Mouse (Mus musculus) MEL (cell line): ENCODE results near the gene 4930447C04Rik. TPM values are rescaled to one million over a fixed set of nuclear protein-coding genes. Genes with fewer than 3 reads are reported as not detected.

ENCODE experiments used
- DNase-seq: peaks from one replicate; pipeline ENCODE4 v3.0.0; 2011; ENCODE audit warnings: low read depth, low spot score
- H3K27ac ChIP-seq: 2 replicates; pipeline ENCODE4 v1.5.1; 2012; ENCODE audit warnings: low read depth, mild to moderate bottlenecking, control low read depth, low read length, moderate library complexity; ENCODE audit not compliant: control insufficient read depth
- H3K27me3 ChIP-seq, 2 experiments: fragments of 150-350 bp in 1 of 2; sonication (generic) in 1 of 2; 2 replicates each; pipeline ENCODE4 v1.6.1; 2012; ENCODE audit warnings: low read length in 2 of 2, mild to moderate bottlenecking in 2 of 2, improper control_type of control experiment in 1 of 2, moderate library complexity in 1 of 2; ENCODE audit not compliant: insufficient read depth in 2 of 2, control insufficient read depth in 1 of 2
- H3K36me3 ChIP-seq, 2 experiments: 2 replicates each; pipeline ENCODE4 v1.6.1; 2012 to 2014; ENCODE audit warnings: low read length in 2 of 2, improper control_type of control experiment in 1 of 2, inconsistent platforms in 1 of 2, mild to moderate bottlenecking in 1 of 2; ENCODE audit not compliant: insufficient read depth in 2 of 2, control insufficient read depth in 1 of 2
- H3K4me1 ChIP-seq, 2 experiments: fragments of 150-350 bp in 1 of 2; sonication (generic) in 1 of 2; 2 replicates each; pipeline ENCODE4 v1.6.1; 2012; ENCODE audit warnings: low read length in 2 of 2, improper control_type of control experiment in 1 of 2, mild to moderate bottlenecking in 1 of 2; ENCODE audit not compliant: insufficient read depth in 2 of 2, control insufficient read depth in 1 of 2
- H3K4me3 ChIP-seq, 2 experiments: fragments of 150-350 bp in 1 of 2; sonication (generic) in 1 of 2; 2 replicates each; pipeline ENCODE4 v1.5.1; 2012; ENCODE audit warnings: low read depth in 2 of 2, low read length in 2 of 2, mild to moderate bottlenecking in 2 of 2, moderate library complexity in 2 of 2, control low read depth in 1 of 2, improper control_type of control experiment in 1 of 2; ENCODE audit not compliant: control insufficient read depth in 1 of 2, insufficient read depth in 1 of 2
- H3K79me2 ChIP-seq: 2 replicates; pipeline ENCODE4 v1.6.1; 2012; ENCODE audit warnings: mild to moderate bottlenecking, low read length, moderate library complexity; ENCODE audit not compliant: control insufficient read depth, poor library complexity, insufficient read depth
- H3K9ac ChIP-seq: 2 replicates; pipeline ENCODE4 v1.6.1; 2012; ENCODE audit warnings: low read depth, mild to moderate bottlenecking, control low read depth, low read length, moderate library complexity; ENCODE audit not compliant: control insufficient read depth, poor library complexity, severe bottlenecking
- H3K9me3 ChIP-seq: fragments of 150-350 bp; sonication (generic); replicated peaks from 2 replicates; pipeline ENCODE4 v1.6.1; 2012; ENCODE audit warnings: mild to moderate bottlenecking, low read length, improper control_type of control experiment, moderate library complexity; ENCODE audit not compliant: insufficient read depth
- CHD2 ChIP-seq: IDR thresholded peaks from 2 replicates; pipeline ENCODE4 v1.6.1; 2011; ENCODE audit warnings: low read length, improper control_type of control experiment
- CTCF ChIP-seq, 3 experiments: IDR thresholded peaks in 2 of 3; conservative IDR thresholded peaks in 1 of 3; 2 replicates each; pipeline ENCODE4 v1.5.1; 2011 to 2012; ENCODE audit warnings: low read length in 3 of 3, low read depth in 2 of 3, mild to moderate bottlenecking in 2 of 3, improper control_type of control experiment in 1 of 3, inconsistent platforms in 1 of 3, mixed read lengths in 1 of 3, moderate library complexity in 1 of 3; ENCODE audit not compliant: control insufficient read depth in 1 of 3, insufficient read depth in 1 of 3, poor library complexity in 1 of 3, severe bottlenecking in 1 of 3
- E2F4 ChIP-seq: IDR thresholded peaks from 2 replicates; pipeline ENCODE4 v1.6.1; 2011; ENCODE audit warnings: low read depth, low read length, improper control_type of control experiment, borderline replicate concordance
- GABPA ChIP-seq: IDR thresholded peaks from 2 replicates; pipeline ENCODE4 v1.6.1; 2012; ENCODE audit warnings: low read depth, mild to moderate bottlenecking, inconsistent platforms, low read length, improper control_type of control experiment, moderate library complexity
- GATA1 ChIP-seq: IDR thresholded peaks from 2 replicates; pipeline ENCODE4 v1.6.1; 2011; ENCODE audit warnings: low read depth, low read length, improper control_type of control experiment
- HCFC1 ChIP-seq: IDR thresholded peaks from 2 replicates; pipeline ENCODE4 v1.6.1; 2012; ENCODE audit warnings: low read depth, mild to moderate bottlenecking, inconsistent platforms, low read length, improper control_type of control experiment, moderate library complexity
- JUND ChIP-seq: IDR thresholded peaks from 2 replicates; pipeline ENCODE4 v1.6.1; 2011; ENCODE audit warnings: low read depth, mild to moderate bottlenecking, improper control_type of control experiment, low read length
- KAT2A ChIP-seq: conservative IDR thresholded peaks from 2 replicates; pipeline ENCODE4 v1.6.1; 2012; ENCODE audit warnings: low read depth, low read length, improper control_type of control experiment, inconsistent platforms
- MAFK ChIP-seq: IDR thresholded peaks from 2 replicates; pipeline ENCODE4 v1.6.1; 2011; ENCODE audit warnings: low read depth, mild to moderate bottlenecking, low read length, improper control_type of control experiment, borderline replicate concordance
- MAX ChIP-seq: IDR thresholded peaks from 2 replicates; pipeline ENCODE4 v1.6.1; 2011; ENCODE audit warnings: low read length, improper control_type of control experiment
- MEF2A ChIP-seq: IDR thresholded peaks from 2 replicates; pipeline ENCODE4 v1.6.1; 2014; ENCODE audit warnings: low read depth, mild to moderate bottlenecking, inconsistent platforms, low read length, improper control_type of control experiment; ENCODE audit not compliant: poor library complexity, insufficient replicate concordance, severe bottlenecking; ENCODE audit errors: extremely low read depth
- MYB ChIP-seq: IDR thresholded peaks from 2 replicates; pipeline ENCODE4 v1.6.1; 2011; ENCODE audit warnings: mild to moderate bottlenecking, low read depth, low read length, improper control_type of control experiment
- NRF1 ChIP-seq: IDR thresholded peaks from 2 replicates; pipeline ENCODE4 v1.6.1; 2014; ENCODE audit warnings: low read depth, mild to moderate bottlenecking, inconsistent platforms, low read length, improper control_type of control experiment, moderate library complexity; ENCODE audit not compliant: poor library complexity, insufficient read depth, severe bottlenecking
- POLR2A ChIP-seq, 2 experiments: IDR thresholded peaks; 2 replicates each; pipeline ENCODE4 v1.6.1; 2011 to 2012; ENCODE audit warnings: low read length in 2 of 2, mild to moderate bottlenecking in 2 of 2, control low read depth in 1 of 2, improper control_type of control experiment in 1 of 2, low read depth in 1 of 2, moderate library complexity in 1 of 2; ENCODE audit not compliant: control insufficient read depth in 1 of 2, insufficient read depth in 1 of 2, poor library complexity in 1 of 2
- POLR2AphosphoS5 ChIP-seq: IDR thresholded peaks from 2 replicates; pipeline ENCODE4 v1.6.1; 2012; ENCODE audit warnings: low read depth, borderline replicate concordance, mild to moderate bottlenecking, inconsistent platforms, low read length, moderate library complexity, mixed read lengths
- RAD21 ChIP-seq: IDR thresholded peaks from 2 replicates; pipeline ENCODE4 v1.6.1; 2011; ENCODE audit warnings: mild to moderate bottlenecking, low read depth, low read length, improper control_type of control experiment
- RCOR1 ChIP-seq: IDR thresholded peaks from 2 replicates; pipeline ENCODE4 v1.6.1; 2012; ENCODE audit warnings: low read depth, mild to moderate bottlenecking, inconsistent platforms, low read length, improper control_type of control experiment
- SIN3A ChIP-seq: IDR thresholded peaks from 2 replicates; pipeline ENCODE4 v1.6.1; 2012; ENCODE audit warnings: low read length, improper control_type of control experiment, inconsistent platforms
- SMC3 ChIP-seq: IDR thresholded peaks from 2 replicates; pipeline ENCODE4 v1.6.1; 2011; ENCODE audit warnings: low read depth, low read length, improper control_type of control experiment
- TBP ChIP-seq: IDR thresholded peaks from 2 replicates; pipeline ENCODE4 v1.8.0; 2011; ENCODE audit warnings: low read depth, low read length, improper control_type of control experiment
- TCF12 ChIP-seq: IDR thresholded peaks from 2 replicates; pipeline ENCODE4 v1.6.1; 2014; ENCODE audit warnings: low read depth, mild to moderate bottlenecking, inconsistent platforms, low read length, improper control_type of control experiment, moderate library complexity
- USF1 ChIP-seq: IDR thresholded peaks from 2 replicates; pipeline ENCODE4 v1.6.1; 2014; ENCODE audit warnings: low read depth, mild to moderate bottlenecking, inconsistent platforms, low read length, improper control_type of control experiment, moderate library complexity
- USF2 ChIP-seq, 2 experiments: IDR thresholded peaks; 2 replicates each; pipeline ENCODE4 v1.6.1; 2011 to 2012; ENCODE audit warnings: improper control_type of control experiment in 2 of 2, low read length in 2 of 2, borderline replicate concordance in 1 of 2, inconsistent platforms in 1 of 2, low read depth in 1 of 2, mild to moderate bottlenecking in 1 of 2; ENCODE audit not compliant: insufficient read depth in 1 of 2
- ZC3H11A ChIP-seq: IDR thresholded peaks from 2 replicates; pipeline ENCODE4 v1.6.1; 2012; ENCODE audit warnings: low read depth, mild to moderate bottlenecking, inconsistent platforms, low read length, improper control_type of control experiment
- ZMIZ1 ChIP-seq: IDR thresholded peaks from 2 replicates; pipeline ENCODE4 v1.6.1; 2012; ENCODE audit warnings: low read depth, mild to moderate bottlenecking, inconsistent platforms, low read length, improper control_type of control experiment, moderate library complexity
- ZNF384 ChIP-seq: IDR thresholded peaks from 2 replicates; pipeline ENCODE4 v1.6.1; 2012; ENCODE audit warnings: low read depth, mild to moderate bottlenecking, inconsistent platforms, low read length, improper control_type of control experiment
- polyA plus RNA-seq, 2 experiments: library from polyadenylated mRNA; stranded (reverse) in 1 of 2; unstranded in 1 of 2; fragments of >175 nt in 1 of 2; fragments of >200 nt in 1 of 2; gene quantifications; 2 replicates each; pipeline versions ENCODE4 v1.2.1 to v1.2.4; 2012; ENCODE audit warnings: low replicate concordance in 2 of 2, low read depth in 1 of 2; ENCODE audit not compliant: insufficient read length in 2 of 2, insufficient read depth in 1 of 2, missing spikeins in 1 of 2
- total RNA-seq: library from RNA; depleted of rRNA; stranded (reverse); fragments of 300-350 nt; gene quantifications from 2 replicates; pipeline ENCODE4 v1.2.3, GENCODE M21; 2012

Gene 4930447C04Rik
- total and polyA plus RNA-seq, 3 experiments = not detected

DNA sequence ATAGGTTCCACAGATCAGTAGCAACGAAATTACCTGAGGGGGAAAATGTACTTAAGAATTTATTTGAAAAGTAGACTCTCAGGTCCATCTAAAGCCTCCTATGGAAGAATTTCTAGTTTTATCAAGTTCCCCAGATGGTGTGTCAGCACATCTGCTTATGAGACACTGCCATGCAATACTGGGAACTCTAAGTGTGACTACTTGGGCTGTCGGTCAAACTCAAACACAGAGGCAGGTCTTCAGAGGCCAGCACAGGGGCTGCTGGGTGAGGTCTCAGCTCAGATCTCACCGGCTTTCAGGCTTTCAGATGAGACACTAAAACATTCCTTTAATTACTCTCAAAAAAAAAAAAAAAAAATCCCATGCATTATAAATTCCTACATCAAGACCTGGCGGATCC, 97.0 kb downstream of the 4930447C04Rik start:
- Histone ChIP-seq H3K4me3 (no peak overlapping the region), H3K27me3 (no peaks in the 10 kb centered on the region), H3K4me1 (0 out of 4 replicates have a peak, but pooled peaks cover 0 to 3% of the 10 kb centered on the region in 2 experiments), H3K79me2 (no peaks in the 10 kb centered on the region), H3K36me3 (no peaks in the 10 kb centered on the region; a peak in 1 of 4 replicates), H3K27ac (no peak overlapping the region), H3K9me3 (no peaks in the 10 kb centered on the region), H3K9ac (no peak overlapping the region)
- TF ChIP-seq SMC3 (no peak), KAT2A (no peak), MAX (no peak), NRF1 (no peak), RAD21 (no peak), USF1 (no peak), TCF12 (no peak), ZNF384 (no peak), MAFK (no peak), ZC3H11A (no peak), MYB (no peak), GABPA (no peak), JUND (no peak), POLR2A (IDR thresholded peaks at IDR 0.05; ENCODE audit: control insufficient read depth in 1 of 2, insufficient read depth in 1 of 2, low read depth in 1 of 2, low read length in 2 of 2, poor library complexity in 1 of 2) (no peak), ZMIZ1 (no peak), E2F4 (no peak), GATA1 (no peak), RCOR1 (no peak)
- DNase-seq = no peak

DNA sequence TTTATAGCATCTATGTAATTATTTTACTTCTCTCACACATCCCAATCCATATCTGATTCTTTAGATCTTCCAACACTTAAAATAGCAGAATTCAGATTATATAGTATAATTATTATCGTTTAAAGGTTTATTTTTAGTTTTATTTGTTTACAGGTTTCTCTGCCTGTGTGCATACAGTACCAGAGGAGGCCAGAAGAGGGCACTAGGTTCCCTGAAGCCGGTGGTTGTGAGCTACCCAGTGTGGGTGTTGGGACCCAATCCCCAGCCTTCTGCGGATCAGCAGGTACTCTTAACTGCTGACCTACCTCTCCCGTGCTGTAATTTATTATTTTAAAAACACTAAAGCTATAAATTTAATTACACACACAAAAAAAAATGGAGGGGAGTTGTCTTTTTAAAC, 97.4 kb downstream of the 4930447C04Rik start:
- Histone ChIP-seq H3K27me3 (no peaks in the 10 kb centered on the region), H3K36me3 (no peaks in the 10 kb centered on the region; a peak in 1 of 4 replicates), H3K79me2 (no peaks in the 10 kb centered on the region), H3K27ac (no peak overlapping the region), H3K4me1 (0 out of 4 replicates have a peak, but pooled peaks cover 0 to 3% of the 10 kb centered on the region in 2 experiments), H3K4me3 (no peak overlapping the region), H3K9me3 (no peaks in the 10 kb centered on the region), H3K9ac (no peak overlapping the region)
- DNase-seq = peak; percentile 35
- TF ChIP-seq GABPA = no peak
- no peak for TF ChIP-seq USF2 (IDR thresholded peaks at IDR 0.05; ENCODE audit: borderline replicate concordance in 1 of 2, insufficient read depth in 1 of 2, low read depth in 1 of 2, low read length in 2 of 2)
- no peak for TF ChIP-seq KAT2A
- TF ChIP-seq ZMIZ1 = no peak
- no peak for TF ChIP-seq CHD2
- TF ChIP-seq ZC3H11A = no peak
- no peak for TF ChIP-seq RCOR1
- TF ChIP-seq CTCF (IDR thresholded peaks at IDR 0.05 in 2 of 3, conservative IDR thresholded peaks at IDR 0.05 in 1 of 3; ENCODE audit: control insufficient read depth in 1 of 3, insufficient read depth in 1 of 3, low read depth in 2 of 3, low read length in 3 of 3, poor library complexity in 1 of 3, severe bottlenecking in 1 of 3) = peak; percentile 40 to 54 (median 40)
- no peak for TF ChIP-seq MEF2A
- no peak for TF ChIP-seq TBP
- TF ChIP-seq SMC3 = peak; percentile 20; the same call in 1 of the 2 replicates
- TF ChIP-seq RAD21 = peak; percentile 0; the same call in 1 of the 2 replicates
- no peak for TF ChIP-seq SIN3A
- TF ChIP-seq POLR2AphosphoS5 = no peak
- no peak for TF ChIP-seq MAFK
- no peak for TF ChIP-seq HCFC1
